Mouse (Mus musculus): ENCODE measurements around the gene Chst11.

Chst11 gene

DNA sequence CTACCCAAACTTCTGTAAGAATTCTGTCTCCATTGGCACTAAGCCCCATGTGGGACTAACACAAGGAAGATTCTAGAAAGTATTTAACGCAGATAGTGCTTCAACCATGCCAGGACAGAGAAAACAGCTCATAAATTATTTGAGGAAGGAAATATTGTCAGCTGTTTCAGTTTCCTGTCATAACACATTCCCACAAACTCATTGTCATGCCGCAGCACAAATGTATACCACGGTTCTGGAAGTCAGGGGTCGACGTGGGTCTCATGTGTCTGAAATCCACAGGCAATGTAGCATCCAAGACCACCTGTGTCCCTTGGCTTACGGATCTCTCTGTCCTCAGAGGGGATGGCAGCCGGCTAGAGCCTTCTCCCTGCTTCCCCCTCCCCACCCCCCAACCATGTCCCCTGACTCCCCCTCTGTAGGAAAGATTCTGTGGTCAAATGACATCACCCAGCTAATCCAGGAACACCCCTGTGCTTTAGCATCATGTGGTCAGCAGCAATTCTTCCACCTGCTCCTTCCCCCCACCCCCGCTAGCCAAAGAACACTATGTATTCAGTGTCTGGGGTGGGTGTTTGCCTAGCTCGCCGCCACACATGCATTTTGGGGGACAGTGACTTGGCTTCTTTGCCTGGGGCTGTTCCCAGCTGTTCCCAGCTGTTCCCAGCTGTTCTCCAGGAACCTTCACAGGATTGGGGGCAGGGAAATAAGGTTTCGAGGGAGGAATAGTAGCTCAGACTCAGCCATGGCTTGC is 183.2 kb downstream of the Chst11 start:
- in situ Hi-C loops (cut with MseI, MboI): no loop called here

DNA sequence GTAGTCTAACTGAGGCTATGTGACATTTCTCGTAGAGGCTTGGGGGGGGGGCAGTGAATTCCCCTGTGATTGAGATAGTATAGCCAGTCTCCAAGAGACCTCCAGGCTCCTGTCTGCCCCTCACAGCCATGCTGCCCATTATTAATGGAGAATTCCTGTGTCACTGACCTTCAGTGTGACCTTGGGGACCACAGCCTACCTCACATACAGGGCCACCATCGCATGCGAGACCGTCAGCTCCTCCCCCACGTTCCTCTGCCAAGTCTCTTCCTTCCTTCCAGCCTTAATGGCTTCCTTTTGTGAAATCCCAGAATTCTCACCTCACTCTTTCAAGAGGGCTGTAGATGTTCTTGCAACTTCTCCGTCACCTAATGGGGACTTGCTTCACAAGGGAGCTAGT is 184.3 kb downstream of the Chst11 start:
- in situ Hi-C loops (cut with MseI, MboI): no loop called here

DNA sequence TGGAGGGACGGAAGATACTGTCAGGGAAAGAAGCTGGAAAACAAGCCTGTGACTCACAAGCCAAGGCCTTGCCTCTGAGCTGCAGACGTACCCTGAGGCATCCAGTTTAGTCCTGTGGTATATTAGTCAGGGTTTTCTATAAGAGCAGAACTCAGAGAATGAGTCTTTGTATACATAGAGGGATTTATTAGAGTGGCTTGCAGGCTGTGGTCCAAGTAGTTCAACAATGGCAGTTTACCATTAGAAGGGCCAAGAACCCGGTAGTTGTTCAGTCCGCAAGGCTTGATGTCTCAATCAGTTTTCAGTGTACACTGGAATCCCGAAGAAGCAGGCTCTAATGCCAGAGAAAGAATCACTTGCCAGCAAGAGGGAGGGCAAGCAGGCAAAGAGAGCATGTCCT is 192.9 kb downstream of the Chst11 start:
- in situ Hi-C loops (cut with MseI, MboI): no loop called here

DNA sequence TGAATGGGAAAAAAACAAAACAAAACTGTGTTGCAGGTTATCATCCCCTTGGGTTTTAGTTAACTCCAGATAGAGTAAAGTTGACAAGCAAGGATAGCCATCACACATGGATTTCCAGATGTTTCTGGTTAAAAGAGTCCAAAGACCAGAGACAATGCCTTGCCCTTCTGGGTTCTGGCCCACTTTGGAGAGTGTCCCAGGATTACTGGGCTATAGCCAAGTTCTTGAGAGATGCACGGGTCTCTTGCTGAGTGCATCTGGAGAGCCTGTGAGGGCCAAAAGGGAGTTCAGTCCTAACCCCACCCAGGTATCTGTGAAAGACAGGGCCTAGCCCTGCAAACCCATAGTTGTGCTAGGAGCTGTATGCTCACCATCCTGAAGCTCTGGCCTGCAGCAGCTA is 193.4 kb downstream of the Chst11 start:
- in situ Hi-C loops (cut with MseI, MboI): no loop called here

DNA sequence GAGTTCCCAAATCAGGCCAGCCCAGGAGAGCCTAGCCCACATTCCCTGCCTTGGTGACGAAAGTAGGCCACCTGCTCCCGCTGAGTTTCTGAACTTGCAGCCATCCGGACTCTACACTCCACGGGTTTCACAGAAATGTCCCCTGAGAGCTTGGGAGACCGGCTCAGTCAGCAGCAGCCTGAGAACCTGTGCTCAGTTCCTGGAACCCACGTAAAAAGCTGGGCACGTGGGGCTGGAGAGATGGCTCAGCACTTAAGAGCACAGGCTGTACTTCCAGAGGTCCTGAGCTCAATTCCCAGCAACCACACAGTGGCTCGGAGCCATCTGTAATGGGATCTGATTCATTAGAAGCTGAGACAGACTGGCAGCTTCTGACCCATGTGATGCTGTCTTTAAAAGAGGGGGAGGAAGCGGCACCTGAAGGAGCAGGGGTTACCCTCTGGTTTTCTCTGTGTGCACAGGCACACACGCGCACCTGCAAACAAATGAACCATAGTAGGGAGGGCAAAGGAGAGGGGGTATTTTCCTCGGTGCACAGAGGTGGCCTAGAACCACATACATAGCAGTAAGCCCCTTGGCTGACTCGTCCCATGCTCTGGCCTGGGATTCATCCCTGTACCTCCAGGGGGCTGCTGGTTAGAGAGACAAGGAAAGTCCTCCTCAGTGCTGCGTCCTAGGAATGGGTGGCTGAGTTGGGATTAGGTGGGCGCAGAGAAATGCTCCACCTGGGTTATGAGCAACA is 196.7 kb downstream of the Chst11 start:
- in situ Hi-C loops (cut with MseI, MboI): loop anchor here in 1 of 2 experiments (10.0 kb wide), 1 partner anchor 267 kb away; no protein-coding TSS in a partner anchor

DNA sequence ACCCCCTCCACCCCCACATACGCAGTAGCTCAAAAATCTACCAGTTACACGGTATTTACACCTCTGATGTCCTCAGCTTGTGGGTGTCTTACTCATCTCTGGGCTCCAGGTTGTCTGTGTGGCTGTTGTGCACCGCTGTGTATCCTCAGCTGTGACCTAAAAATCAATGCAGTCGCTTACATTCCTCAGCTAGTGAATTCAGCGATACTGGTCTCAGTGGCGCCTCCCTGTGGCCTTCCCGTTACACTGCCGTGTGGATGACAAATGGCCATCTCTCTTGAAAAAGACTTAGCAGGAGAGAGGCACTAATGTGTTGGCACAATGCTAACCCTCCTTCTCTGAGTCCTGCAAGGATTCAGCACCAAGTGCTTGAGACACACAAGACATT is 197.3 kb downstream of the Chst11 start:
- in situ Hi-C loops (cut with MseI, MboI): loop anchor here in 1 of 2 experiments (10.0 kb wide), 1 partner anchor 268 kb away; no protein-coding TSS in a partner anchor

DNA sequence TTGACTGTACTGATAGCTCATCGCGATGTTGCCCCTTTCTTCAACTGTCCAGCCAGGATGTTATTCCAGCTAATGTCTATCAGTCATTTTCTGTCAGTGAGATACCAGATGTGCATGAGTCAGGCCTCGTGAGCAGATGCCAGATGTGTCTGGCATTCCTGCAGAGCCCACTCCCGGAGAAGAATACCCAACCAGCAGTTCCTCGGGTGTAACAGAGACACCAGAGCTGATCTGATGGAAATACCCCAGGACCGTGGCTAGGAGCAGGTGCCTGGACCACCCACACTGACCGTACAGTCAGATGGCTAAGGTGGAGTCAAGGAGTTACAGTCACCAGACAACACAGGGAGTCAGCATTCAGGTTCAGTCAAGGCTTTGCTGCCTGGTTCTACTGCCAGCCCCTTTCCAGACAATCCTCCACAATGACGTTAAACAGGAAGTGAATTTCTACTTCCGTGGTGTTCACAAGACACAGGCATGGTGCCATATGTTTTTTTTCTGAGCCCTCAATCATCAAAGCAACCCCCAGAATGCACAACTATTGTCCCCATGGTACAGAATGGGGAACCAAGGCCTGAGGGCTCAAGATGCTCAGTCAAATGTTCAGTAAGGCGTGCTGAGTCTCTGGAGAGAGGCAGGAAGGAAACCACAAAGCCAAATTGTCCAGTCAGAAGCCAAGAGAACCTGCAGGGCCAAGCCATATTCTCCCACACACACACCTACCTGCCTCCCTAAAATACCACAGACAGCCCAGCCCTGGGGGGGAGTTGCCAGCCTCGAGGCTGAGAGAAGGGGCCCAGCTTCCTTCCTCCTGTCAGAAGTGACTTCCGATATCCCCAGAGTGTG is 198.6 kb downstream of the Chst11 start:
- in situ Hi-C loops (cut with MseI, MboI): loop anchor here in 1 of 2 experiments (10.0 kb wide), 1 partner anchor 269 kb away; no protein-coding TSS in a partner anchor

DNA sequence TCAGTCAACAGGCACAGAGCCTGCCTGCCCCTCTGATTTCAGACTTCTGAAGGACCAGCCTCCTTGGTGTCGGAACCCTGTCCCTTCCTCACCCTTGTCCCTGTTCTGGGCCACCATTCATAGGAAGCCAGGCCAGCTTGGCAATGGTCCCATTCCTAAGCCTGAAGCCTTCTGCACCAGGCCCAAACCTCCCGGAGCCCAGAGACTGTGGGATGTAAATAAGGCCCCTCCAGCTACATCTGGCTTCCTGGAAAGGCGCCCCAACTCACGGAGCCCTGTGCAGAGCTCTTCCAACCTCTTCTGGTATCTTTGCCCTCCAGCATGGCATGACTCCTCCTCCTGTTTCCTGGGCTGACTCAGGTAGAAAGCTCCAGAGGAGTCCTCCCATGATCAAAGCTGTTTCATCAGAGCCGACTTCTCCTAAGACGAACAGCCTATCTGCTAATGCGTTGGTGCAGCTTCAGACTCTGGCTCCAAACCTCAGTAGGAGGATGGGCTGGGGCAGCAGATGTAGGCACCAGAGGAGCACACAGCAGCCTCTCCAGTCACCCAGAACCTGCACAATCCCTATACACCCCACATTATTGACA is 199.3 kb downstream of the Chst11 start:
- in situ Hi-C loops (cut with MseI, MboI): loop anchor here in 1 of 2 experiments (10.0 kb wide), 1 partner anchor 270 kb away; no protein-coding TSS in a partner anchor

DNA sequence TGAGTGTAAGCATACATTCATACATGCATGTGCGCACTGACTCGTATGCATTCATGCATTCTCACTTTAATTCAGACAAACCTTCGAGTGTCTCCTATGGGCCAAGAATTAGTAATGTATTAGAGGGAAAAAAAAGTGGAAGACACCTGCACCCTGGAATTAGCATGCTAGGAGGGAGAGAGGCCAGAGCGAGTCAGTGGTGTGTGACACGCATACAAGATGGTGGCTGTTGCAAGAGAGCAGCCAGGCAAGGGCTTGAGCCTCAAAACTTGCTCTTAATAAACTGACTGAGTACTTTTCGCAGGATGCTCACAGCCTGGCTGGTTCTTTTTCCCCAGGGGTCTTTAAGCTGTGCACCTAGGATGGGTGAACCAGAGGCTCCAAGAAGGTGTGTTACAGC is 199.8 kb downstream of the Chst11 start:
- in situ Hi-C loops (cut with MseI, MboI): loop anchor here in 1 of 2 experiments (10.0 kb wide), 1 partner anchor 270 kb away; no protein-coding TSS in a partner anchor

DNA sequence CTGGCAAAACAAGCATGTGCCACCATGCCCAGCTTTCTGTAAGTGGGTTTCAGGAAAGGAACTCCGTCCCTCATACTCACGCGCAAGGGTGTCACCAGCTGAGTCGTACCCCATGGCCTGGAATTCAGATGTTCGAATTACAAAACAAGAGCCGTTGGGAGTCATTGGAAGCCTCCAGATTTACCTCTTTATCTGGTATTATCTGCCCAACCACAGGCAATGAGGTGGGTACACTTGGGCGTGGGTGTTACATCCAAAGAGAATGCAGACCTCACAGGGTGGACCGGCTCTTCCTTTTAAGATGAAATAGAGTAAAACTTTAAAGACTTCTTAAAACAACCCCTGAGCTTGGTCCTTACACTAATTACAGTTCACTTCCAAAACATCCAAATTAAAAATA is 200.9 kb downstream of the Chst11 start:
- in situ Hi-C loops (cut with MseI, MboI): loop anchor here in 1 of 2 experiments (10.0 kb wide), 1 partner anchor 271 kb away; no protein-coding TSS in a partner anchor

DNA sequence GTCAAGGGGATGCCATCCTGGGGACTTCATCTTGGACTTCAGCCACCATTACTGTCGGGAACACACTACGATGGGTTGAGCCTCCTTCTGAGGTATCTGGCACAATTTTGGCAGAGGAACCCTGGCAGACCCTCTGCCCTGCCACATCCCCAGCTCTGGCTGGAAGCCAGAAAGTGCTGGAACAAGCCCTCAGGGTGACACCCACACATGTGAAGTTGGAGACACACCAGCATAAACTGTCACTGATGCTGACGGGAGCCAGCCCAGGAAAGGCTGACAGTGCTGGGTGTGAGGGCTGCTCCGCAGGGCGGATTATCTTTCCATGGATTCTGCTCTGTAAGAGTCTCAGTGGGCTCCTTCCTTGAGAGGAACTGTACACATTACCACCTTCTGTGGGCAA is 201.7 kb downstream of the Chst11 start:
- in situ Hi-C loops (cut with MseI, MboI): loop anchor here in 1 of 2 experiments (10.0 kb wide), 1 partner anchor 272 kb away; no protein-coding TSS in a partner anchor

DNA sequence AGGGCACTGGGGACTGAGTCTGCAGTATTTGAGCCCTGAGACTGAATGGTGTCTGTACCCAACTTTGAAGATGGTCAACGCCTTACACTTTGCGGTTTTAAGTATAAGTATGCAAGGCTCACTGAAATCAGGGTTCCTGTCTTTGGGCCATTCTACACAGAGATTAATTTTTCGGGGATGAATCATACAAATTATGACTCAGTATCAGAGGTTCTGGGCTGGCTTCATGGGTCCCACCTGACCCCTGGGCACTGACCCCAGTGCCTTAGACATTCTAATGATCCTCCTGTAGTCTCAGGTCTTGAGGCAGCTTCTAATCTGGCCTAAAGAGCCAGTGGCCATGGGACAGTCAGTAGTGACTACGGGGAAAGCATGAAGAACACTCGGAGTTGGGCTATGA is 203.8 kb downstream of the Chst11 start:
- in situ Hi-C loops (cut with MseI, MboI): loop anchor here in 1 of 2 experiments (10.0 kb wide), 1 partner anchor 274 kb away; no protein-coding TSS in a partner anchor

DNA sequence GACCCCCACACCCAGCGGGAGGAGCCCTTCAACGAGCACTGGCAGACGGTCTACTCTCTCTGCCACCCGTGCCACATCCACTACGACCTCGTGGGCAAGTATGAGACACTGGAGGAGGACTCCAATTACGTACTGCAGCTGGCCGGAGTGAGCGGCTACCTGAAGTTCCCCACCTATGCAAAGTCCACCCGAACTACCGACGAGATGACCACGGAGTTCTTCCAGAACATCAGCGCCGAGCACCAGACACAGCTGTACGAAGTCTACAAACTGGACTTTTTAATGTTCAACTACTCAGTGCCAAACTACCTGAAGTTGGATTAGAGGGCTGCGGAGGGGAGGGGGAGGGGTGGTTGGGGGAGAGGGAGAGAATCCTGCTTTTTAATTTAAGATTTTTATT is 206.2 kb downstream of the Chst11 start:
- in situ Hi-C loops (cut with MseI, MboI): loop anchor here in 1 of 2 experiments (10.0 kb wide), 1 partner anchor 277 kb away; no protein-coding TSS in a partner anchor

DNA sequence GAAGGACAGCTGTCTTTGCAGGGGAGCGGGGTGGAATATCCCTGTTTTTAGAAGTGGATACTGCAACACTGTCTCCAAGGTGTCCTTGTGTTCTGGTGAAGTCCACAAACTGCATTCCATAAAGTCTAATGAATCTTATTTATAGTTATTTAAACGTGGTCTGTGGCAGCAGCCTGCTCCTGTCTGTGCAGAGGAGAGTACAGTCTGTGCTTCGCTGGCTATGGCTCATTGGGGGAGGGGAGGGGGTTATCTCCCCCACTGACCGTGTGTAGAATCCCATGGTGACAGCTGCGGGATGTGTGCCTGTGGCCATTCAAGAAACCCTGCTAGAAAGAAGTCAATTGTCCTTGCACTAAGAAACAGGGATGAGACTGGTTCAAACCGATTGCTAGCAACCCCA is 206.7 kb downstream of the Chst11 start:
- in situ Hi-C loops (cut with MseI, MboI): loop anchor here in 1 of 2 experiments (10.0 kb wide), 1 partner anchor 277 kb away; no protein-coding TSS in a partner anchor

DNA sequence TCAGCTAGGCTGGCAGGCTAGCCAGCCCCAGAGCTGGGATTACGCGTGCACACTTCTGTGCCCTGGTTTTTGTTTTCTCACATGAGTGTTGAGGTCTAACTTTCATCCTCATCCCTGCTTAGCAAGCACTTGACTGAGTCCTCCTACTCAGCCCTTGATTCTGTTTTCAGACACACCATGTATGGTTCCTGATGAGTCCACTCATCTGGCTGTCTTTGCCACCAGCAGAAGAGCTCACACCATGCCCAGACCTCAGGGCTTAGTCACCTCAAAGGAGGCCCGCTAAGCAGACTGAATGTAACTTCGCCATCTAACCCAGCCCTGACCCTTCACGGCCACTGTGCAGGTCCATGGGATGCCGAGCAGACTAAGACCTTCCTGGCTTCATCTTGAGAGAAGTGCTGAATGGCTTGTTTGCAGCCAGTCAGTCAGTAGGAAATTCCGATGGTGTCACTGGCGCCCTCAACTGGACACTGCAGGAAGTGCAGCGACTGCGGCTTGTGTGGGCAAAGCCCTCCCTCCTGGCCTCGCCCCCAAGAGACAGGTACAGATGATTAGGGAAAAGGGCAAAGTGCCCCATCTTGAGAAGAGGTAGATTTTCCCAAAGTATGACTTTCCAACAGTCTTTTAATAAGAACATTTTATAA is 212.5 kb downstream of the Chst11 start:
- in situ Hi-C loops (cut with MseI, MboI): loop anchor here in 1 of 2 experiments (10.0 kb wide), 1 partner anchor 283 kb away; no protein-coding TSS in a partner anchor

DNA sequence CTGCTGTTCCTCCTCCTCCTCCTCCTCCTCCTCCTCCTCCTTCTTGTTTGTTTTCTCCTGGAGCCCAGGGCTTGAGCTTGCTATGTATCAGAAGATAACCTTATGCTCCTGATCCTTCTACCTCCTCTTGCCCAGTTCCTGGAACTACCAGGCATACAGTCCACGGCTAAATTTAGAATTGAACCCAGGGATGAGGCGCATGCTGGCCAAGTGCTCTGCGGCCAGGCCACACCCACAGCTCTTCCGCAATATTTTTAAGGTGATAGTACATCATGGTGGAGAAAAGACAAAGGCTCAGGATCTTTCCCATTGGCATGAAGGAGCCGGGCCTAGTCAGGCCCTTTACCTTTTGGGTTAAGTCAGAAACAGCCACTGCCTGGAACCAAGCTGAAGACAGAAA is 213.4 kb downstream of the Chst11 start:
- in situ Hi-C loops (cut with MseI, MboI): loop anchor here in 1 of 2 experiments (10.0 kb wide), 1 partner anchor 284 kb away; no protein-coding TSS in a partner anchor

DNA sequence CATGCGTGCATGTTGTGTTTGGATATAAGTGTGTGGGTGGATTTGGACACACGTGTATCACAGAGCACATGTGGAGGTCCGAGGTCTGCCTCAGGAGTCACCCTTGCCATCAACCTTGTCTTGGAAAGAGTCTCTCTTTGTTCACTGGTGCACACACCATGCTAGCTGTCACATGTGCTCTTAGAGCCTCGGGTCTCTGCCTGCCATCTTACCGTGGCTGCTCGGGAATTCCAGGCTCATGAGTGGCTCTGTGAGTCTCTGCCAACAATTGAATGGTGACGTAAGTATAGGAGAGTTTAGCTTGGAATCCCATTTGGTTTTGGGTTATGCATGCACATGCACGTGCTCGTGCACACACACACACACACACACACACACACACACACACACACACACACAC is 214.0 kb downstream of the Chst11 start:
- in situ Hi-C loops (cut with MseI, MboI): loop anchor here in 1 of 2 experiments (10.0 kb wide), 1 partner anchor 284 kb away; no protein-coding TSS in a partner anchor

DNA sequence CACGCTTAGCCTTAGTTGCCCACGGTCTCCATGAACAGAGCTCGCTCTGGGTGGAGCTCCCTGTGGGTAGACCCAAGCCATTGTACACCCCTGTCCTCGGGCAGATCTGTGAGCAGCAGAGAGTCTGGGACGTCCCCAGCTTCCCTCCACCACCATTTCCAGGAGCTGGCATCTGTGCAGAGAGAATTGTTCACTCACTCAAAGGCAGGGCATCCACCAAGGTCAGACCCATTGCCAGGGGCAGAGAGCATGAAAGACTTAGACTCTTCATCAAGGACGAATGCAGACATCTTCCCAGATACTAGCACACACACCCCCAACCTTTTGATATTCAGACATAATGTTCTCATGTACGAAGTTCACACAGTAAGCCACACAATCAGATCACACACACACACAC is 216.2 kb downstream of the Chst11 start:
- in situ Hi-C loops (cut with MseI, MboI): no loop called here

DNA sequence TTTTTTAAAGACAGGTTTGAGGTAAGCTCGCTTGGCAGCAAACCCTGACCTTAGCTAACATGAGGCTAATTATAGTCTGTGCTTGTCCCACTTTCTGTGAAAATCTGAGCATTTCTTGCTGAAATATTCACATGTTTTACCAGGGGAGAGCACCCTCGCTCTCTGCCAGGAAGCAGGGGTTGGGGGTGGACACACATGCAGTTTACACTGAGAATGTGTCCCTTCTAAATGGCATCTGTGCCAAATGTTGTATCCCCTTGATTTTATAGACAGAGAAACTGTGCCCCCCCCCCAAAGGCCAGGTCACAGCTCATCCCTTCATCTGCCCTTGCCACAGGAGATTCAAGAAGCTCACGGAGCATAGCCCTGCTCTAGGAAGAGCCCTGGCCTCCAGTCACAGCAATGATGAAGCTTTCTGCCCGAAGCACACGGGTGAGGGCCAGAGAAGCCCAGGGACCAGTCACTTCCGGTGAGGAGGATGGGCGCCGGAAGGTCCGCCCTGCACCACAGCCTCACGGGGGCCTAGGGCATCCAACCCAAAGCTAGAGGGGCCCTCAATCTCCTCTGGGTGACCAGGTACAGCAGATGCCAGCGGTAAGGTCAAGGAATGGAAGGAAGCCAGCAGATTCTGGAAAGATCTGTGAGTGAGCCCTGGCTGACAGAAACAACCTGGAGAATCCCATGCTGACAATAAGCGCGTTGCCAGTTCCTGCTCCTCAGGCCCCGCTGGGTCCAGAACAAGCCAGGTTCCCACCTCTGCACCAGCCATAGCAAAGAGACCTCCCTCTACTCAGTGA is 217.8 kb downstream of the Chst11 start:
- in situ Hi-C loops (cut with MseI, MboI): no loop called here

Measured in mouse trophoblast stem cell (cell line).